Mouse (Mus musculus) gastrocnemius, postnatal 36 days (tissue): ENCODE results near the gene Hspb1. TPM values are rescaled to one million over a fixed set of nuclear protein-coding genes. Genes with fewer than 3 reads are reported as not detected.
A peak's percentile ranks its signal among the peaks of the same experiment; 100 is the strongest.

Experiments
- DNase-seq, 2 experiments: peaks; one replicate each; pipeline ENCODE4 v3.0.0; 2022
- intact Hi-C: fragments of 180-260 bp; cut with DNase I; formaldehyde crosslinking; loops from one replicate; pipeline ENCODE4 v1.15.1; 2025
- long read RNA-seq, 2 experiments: library from polyadenylated mRNA; stranded (forward); transcript quantifications; one replicate each; pipeline ENCODE4 v2.0.0; 2021
- total RNA-seq, 2 experiments: library from RNA; stranded (reverse); gene quantifications; 2 replicates each; pipeline ENCODE4 v1.2.3; 2021

The Hspb1 gene
- 100 to 1,000 TPM; 269 to 277 TPM for total RNA-seq
- long read RNA-seq, experiment 1, transcript Hspb1-201 (3 exons, 903 nt) = major isoform, 228 of 237 reads
- long read RNA-seq, experiment 1, partial matches to known transcripts = 9 of 237 reads
- long read RNA-seq, experiment 1, other reads (novel, unspliced or antisense) = 0 of 237 reads
- long read RNA-seq, experiment 2, transcript Hspb1-201 (3 exons, 903 nt) = major isoform, 326 of 337 reads
- long read RNA-seq, experiment 2, partial matches to known transcripts = 7 of 337 reads
- long read RNA-seq, experiment 2, other reads (novel, unspliced or antisense) = 4 of 337 reads

- intact Hi-C loops = no loop called here
- peak; percentile 85 to 86 for DNase-seq
Observed at GRCm38 (mm10) chr5:135887675-135888102, at the start of gene Hspb1. Hspb1 (plus strand) TSS chr5:135887919.

GRCm38 (mm10) chr5:135841651-135842050 is 46.1 kb upstream of the Hspb1 start:
- intact Hi-C loops = no loop called here
- DNase-seq = no peak

DNA sequence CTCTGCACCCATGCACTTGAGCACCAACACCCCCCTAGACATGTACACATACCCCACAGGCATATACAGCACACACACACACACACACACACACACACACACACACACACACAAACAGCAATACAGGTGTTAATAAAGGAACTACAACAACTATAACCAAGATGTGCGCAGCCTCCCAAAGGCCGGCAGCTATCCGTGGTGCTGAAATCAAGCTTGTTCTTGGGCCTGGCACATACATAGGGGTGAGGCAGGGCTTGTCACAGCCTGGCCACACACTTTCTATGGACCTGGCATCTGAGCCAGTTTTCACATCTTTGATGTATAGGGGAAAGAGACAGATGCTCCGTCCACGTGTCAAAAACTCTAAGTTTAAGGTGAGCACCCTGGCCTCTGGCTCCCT is 44.3 kb upstream of the Hspb1 start:
- DNase-seq = no peak
- intact Hi-C loops = no loop called here

DNA sequence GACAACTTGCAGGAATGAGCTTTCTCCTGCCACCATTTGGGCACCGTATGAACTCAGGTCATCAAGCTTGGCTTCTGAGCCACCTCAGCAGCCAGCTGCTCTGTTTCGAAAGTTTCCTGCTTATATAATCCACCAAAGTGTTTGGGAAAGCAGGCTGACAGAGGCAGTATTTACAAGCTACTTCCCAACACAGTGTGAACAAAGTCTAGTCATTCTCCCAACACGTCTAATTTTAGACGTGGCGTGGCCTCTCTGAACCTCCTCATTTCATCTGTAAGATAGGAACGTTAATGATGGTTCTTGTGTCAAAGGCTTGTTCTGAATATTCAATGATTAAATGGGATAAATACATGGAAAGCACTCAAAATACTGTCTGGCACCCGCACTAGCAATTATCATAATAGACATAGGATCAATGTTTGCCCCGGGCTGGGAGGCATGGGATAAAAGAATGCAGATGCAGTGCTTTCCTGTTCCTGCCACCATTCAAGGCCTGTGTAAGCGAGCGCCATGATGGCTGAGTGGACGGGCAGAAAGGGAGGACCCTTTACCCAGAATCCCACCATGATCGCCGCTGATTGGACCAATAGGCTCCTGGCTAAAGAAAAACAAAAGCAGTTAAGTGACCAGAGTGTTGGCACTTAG is 41.9 kb upstream of the Hspb1 start:
- no peak for DNase-seq
- intact Hi-C loops = no loop called here

- no peak for DNase-seq
- intact Hi-C loops = no loop called here
Observed at GRCm38 (mm10) chr5:135847460-135847859, 40.3 kb upstream of the Hspb1 start.

GRCm38 (mm10) chr5:135847881-135848280 is 39.8 kb upstream of the Hspb1 start:
- intact Hi-C loops = no loop called here

DNA sequence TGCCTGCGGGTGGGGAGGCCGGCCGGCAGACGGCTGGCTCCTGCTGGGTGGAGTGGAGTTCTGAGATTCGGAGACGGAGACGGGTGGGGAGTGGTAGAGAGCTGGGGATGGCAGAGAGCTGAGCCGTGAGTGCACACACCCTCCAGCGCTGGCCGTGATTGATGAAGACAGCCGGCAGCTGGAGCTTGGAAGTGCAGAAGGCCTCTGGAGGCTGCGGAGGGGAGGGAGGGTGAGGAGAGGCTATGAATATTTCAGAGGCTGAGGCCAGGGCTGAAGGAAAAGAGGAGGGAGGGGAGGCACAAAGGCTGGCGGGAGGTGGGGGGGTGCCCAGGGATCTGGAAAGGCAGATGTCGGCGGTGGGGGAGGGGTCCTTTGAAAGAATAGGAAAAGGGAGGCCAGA is 36.7 kb upstream of the Hspb1 start:
- intact Hi-C loops = no loop called here

More at GRCm38 (mm10) chr5:135847881-135848280, 39.8 kb upstream of the Hspb1 start:
- DNase-seq = no peak

DNA sequence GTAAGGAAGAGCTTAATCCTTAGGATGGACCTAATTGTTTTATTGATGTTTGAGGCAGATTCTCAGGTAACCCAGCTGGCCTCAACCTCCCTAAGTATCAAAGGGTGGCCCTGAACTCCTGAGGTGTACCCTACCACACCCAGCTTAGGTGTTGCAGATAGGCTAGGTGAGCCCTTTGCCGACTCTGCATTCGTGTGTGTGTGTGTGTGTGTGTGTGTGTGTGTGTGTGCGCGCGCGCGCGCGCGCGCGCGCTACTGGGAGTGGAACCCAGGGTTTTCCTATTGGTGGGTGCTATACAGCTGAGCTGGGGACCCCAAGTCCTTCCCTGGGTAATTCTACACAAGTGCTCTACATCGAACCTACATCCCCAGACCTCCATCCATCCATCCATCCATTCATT is 36.2 kb upstream of the Hspb1 start:
- intact Hi-C loops = no loop called here
- DNase-seq = no peak

More for the DNA sequence above, 36.7 kb upstream of the Hspb1 start:
- no peak for DNase-seq

DNA sequence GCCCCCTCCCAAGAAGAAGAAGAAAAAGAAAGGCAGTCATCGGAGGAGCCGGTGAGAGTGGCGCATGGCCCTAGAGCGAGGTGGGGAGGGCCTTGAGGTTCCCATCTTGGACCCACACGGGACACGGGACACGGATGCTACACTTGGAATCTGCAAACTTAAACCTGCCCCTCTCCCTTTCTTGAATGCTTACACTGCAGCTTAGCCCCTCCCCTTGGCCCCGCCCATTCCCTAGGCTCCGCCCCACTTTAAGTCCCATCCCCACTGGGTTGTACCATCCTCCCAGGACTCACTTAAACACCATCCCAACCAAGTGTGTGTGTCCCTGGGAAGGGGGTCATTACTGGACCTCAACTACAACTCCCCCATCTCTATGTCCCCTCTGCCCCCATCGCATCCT is 35.3 kb upstream of the Hspb1 start:
- intact Hi-C loops = no loop called here
- no peak for DNase-seq

DNA sequence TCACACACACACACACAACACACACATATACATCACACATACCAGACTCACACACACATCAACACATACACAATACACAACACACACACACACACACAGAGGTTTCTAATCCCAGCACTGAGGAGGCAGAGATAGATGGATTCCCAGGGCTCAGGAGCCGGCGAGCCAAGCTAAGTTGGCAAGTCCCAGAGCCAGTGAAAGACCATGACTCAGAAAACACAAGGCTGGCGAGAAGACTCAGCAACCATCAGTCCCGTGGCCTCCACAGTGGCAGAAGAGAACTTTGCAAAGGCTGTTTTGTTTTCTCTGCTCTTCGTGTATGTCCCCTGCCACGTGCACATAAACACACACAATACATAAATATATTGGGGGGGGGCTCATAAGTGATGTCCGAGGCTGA is 34.0 kb upstream of the Hspb1 start:
- DNase-seq = no peak
- intact Hi-C loops = no loop called here

- intact Hi-C loops = loop anchor here (1.0 to 5.0 kb wide), 3 partner anchors 58 to 238 kb away; no protein-coding TSS in a partner anchor
- peak; percentile 66 to 68 for DNase-seq
Observed at GRCm38 (mm10) chr5:135855156-135855555, 32.6 kb upstream of the Hspb1 start.

- intact Hi-C loops = no loop called here
- no peak for DNase-seq
Observed at GRCm38 (mm10) chr5:135866662-135867061, 21.1 kb upstream of the Hspb1 start.

GRCm38 (mm10) chr5:135867637-135868593 is 19.8 kb upstream of the Hspb1 start:
- DNase-seq = no peak
- intact Hi-C loops = no loop called here

DNA sequence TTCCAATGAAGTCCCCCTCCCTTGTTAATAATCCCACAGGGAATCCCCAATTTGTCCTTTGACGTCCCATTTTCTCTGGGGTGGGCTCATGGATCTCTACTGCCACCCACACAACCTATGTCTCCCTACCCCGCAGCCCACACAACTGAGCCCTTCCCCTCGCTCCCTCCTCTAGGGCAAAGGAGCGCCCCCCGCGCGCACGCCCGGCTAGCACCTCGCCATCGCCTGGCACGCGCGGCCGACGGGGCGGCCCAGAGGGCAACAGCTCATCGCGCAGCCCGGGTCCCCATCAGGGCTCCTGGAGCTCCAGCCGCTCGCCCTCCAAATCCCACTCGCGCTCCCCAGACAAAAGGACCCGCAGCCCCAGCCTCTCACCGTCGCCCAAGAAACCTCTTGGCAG is 19.1 kb upstream of the Hspb1 start:
- intact Hi-C loops = no loop called here
- no peak for DNase-seq

GRCm38 (mm10) chr5:135869661-135870423 is 17.9 kb upstream of the Hspb1 start:
- intact Hi-C loops = no loop called here
- DNase-seq = no peak

DNA sequence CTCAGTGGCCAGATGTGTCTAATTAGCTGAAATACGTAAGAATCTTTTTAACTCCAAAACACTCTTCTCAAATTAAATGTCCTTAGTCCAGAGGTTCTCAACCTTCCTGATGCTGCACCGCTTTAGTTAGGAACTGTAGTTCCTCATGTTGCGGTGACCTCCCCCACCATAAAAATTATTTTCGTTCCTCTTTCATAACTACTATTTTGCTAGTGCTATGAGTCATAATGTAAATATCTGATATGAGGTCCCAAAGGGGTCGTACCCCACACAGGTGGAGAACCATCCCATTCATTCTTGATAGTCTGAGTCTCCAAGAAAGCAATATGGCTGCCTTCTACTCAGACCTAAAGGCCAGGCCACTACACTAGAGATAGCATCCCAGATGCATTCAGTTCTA is 17.2 kb upstream of the Hspb1 start:
- intact Hi-C loops = no loop called here
- no peak for DNase-seq

- intact Hi-C loops = no loop called here
- no peak for DNase-seq
Observed at GRCm38 (mm10) chr5:135872996-135873395, 14.7 kb upstream of the Hspb1 start.

DNA sequence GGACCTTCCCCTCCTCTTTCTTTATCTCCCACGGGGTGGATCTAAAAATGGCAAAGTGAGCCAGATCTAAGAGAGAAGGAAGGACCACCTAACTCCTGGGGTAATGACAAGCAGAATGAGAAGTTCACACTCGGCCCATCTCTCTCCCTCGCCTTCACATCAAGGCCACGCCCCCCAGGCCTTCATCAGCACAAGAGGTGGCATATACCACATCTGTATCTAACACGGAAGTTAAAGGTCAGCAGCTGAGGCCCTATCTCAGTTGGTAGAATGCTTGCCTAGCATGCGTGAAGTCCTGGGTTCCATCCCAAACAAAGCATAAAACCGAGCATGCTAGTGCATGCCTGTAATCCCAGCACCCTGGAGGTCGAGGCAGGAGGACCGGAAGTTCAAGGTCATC is 14.0 kb upstream of the Hspb1 start:
- DNase-seq = no peak
- intact Hi-C loops = no loop called here

DNA sequence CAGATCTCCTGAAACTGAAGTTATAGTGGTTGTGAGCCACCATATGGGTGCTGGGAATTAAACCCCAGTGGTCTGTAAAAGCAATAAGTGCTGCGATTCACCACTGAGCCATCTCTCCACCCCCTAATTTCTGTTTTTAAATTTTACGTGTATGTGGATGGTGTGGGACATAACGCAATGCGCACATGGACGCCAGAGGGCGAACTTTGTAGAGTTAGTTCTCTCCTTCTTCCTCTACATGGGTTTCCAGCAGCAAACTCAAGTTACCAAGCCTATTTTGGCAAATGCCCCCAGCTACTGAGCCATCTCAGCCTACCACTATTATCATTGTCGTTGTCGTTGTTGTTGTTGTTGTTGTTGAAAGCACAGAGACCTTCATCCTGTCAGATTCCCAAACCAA is 10.5 kb upstream of the Hspb1 start:
- intact Hi-C loops = loop anchor here (5.0 kb wide), 1 partner anchor 185 kb away; no protein-coding TSS in a partner anchor
- DNase-seq = peak; percentile 52

GRCm38 (mm10) chr5:135877831-135878231 is 9.9 kb upstream of the Hspb1 start:
- DNase-seq = peak; percentile 43 to 44
- intact Hi-C loops = loop anchor here (5.0 kb wide), 1 partner anchor 184 kb away; no protein-coding TSS in a partner anchor
